Mouse (Mus musculus) bone marrow, adult 2 months (tissue): Measurements from ENCODE around the gene Slc44a2.

Experiments used
- CTCF ChIP-seq: fragments of 200-500 bp; IDR thresholded peaks from 2 replicates; pipeline ENCODE4 v1.5.1; 2011; ENCODE audit warnings: low read length, control low read depth; ENCODE audit not compliant: control insufficient read depth, insufficient read depth
- POLR2A ChIP-seq: fragments of 200-500 bp; IDR thresholded peaks from 2 replicates; pipeline ENCODE4 v1.6.1; 2011; ENCODE audit warnings: low read depth, mild to moderate bottlenecking, control low read depth, low read length, borderline replicate concordance; ENCODE audit not compliant: control insufficient read depth

GRCm38 (mm10) chr9:21329041-21329440 is 8.5 kb downstream of the Slc44a2 start:
- TF ChIP-seq CTCF (no peak), POLR2A (no peak)
